Mouse (Mus musculus) lung, postnatal 0 days (tissue): ENCODE measurements at regions not wholly inside any gene's neighbourhood (a gene's known extent, or its start where the extent isn't known, plus 50 kb on each side); places are given as distances from the start of the nearest gene placed in this dataset.

Source experiments
- CTCF ChIP-seq: IDR thresholded peaks from 2 replicates; pipeline ENCODE4 v1.5.1; 2016; ENCODE audit warnings: antibody characterized with exemption, mild to moderate bottlenecking
- EP300 ChIP-seq: IDR thresholded peaks from 2 replicates; pipeline ENCODE4 v1.6.1; 2016; ENCODE audit warnings: antibody characterized with exemption, mild to moderate bottlenecking, control low read depth

DNA sequence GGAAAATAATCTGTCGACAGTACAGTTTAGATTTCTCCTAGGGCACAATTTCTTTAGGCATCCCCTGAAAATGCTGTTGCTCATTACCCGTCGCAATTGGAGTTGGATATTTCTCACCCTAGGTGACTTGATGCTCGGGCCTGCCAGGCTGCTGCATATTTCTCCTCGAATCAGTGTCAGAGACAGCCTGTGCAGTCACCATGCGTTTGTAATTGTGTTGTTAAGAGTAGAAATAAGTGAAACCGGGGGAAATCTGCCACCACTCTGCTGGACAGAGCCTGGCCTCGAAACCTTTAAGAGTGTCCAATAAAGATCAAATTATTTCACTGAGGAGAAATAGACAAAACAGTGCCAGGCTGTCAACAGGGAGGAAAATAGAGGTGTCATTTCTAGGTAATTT, 340.7 kb upstream of the Zc3h15 start:
- no peak for TF ChIP-seq CTCF
- TF ChIP-seq EP300, result no peak
